ENCODE assay signal across 9 mouse cellular contexts in the genomic region with DNA sequence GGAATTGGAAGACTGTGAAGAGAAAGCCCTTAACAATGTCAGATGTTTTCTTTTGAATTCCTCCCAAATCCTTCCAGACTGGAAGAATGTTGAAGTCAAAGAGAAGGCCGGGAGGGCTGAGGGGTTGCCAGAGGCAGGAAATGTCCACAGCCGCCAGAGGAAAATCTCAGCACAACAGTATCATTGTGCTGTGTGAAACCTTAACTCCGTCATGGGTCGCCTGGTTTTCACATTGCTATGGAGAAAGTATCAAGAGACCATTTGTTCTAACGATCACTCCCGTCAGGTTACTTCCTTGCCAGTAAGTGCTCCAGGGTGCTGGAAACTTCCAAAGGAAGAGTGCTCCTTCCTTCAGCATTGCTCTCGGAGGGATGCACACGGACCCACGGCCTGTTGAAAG.
DNase-seq lines count a peak whose midpoint lies in the region; ATAC-seq and TF ChIP-seq lines count a peak whose summit lies in the region.
"Had no signal": no experiment of that assay in that cellular context is flagged by ENCODE, and none has a peak within 500 bp of the region (broad histone marks: within the 10 kb centered on the region; RNA-seq: fewer than 3 reads in every experiment).

No protein-coding gene starts in this region.

- no peak overlapping the region for H3K9ac ChIP-seq in limb, embryonic 14.5 days (ENCODE audit: low read depth, low read length, severe bottlenecking)
- H3K9ac ChIP-seq in intestine, postnatal 0 days (ENCODE audit: low read depth, low read length) = no peak overlapping the region

- H3K27ac ChIP-seq in forebrain, embryonic 10.5 days = peak overlapping the region; percentile 69
- H3K27ac ChIP-seq in limb, embryonic 14.5 days (replicated peaks; ENCODE audit: low read depth, low read length) = peak overlapping the region; percentile 70
- no peak overlapping the region for H3K27ac ChIP-seq in intestine, postnatal 0 days (ENCODE audit: low read depth, low read length)
- H3K27ac ChIP-seq: macrophage had no signal

- peak; percentile 89 for ATAC-seq in limb, embryonic 14.5 days (ENCODE audit: low FRiP score, low read depth)
- no peak for ATAC-seq in intestine, postnatal 0 days

- intact Hi-C loops in heart, postnatal 14 days (cut with DNase I) = loop anchor here (2.0 to 5.0 kb wide), 3 partner anchors 44 to 1166 kb away; no protein-coding TSS in a partner anchor
- intact Hi-C loops in left cerebral cortex, postnatal 36 days (cut with DNase I) = loop anchor here (2.0 kb wide), 1 partner anchor 1160 kb away; no protein-coding TSS in a partner anchor

- H3K36me3 ChIP-seq in forebrain, embryonic 10.5 days (replicated peaks) = no peaks in the 10 kb centered on the region
- no peaks in the 10 kb centered on the region for H3K36me3 ChIP-seq in limb, embryonic 14.5 days (ENCODE audit: control insufficient read depth, insufficient read depth, low read length)
- H3K36me3 ChIP-seq in intestine, postnatal 0 days (ENCODE audit: control insufficient read depth, insufficient read depth) = no peaks in the 10 kb centered on the region

- H3K27me3 ChIP-seq in forebrain, embryonic 10.5 days (ENCODE audit: poor library complexity, severe bottlenecking) = no peaks in the 10 kb centered on the region
- H3K27me3 ChIP-seq in limb, embryonic 14.5 days (ENCODE audit: control insufficient read depth, insufficient read depth, low read length) = no peaks in the 10 kb centered on the region
- H3K27me3 ChIP-seq in intestine, postnatal 0 days (replicated peaks; ENCODE audit: control insufficient read depth, insufficient read depth, low read length) = no peaks in the 10 kb centered on the region

- H3K9me3 ChIP-seq in forebrain, embryonic 10.5 days = no peaks in the 10 kb centered on the region
- H3K9me3 ChIP-seq in limb, embryonic 14.5 days (ENCODE audit: control insufficient read depth, low read length) = no peaks in the 10 kb centered on the region
- no peaks in the 10 kb centered on the region for H3K9me3 ChIP-seq in intestine, postnatal 0 days (ENCODE audit: control insufficient read depth)

- H3K4me2 ChIP-seq in limb, embryonic 14.5 days (replicated peaks; ENCODE audit: low read depth, low read length, severe bottlenecking) = peak overlapping the region; percentile 8; the same call in 1 of the 2 replicates
- no peak overlapping the region for H3K4me2 ChIP-seq in intestine, postnatal 0 days (replicated peaks; ENCODE audit: low read depth)

- no peak overlapping the region for H3K4me3 ChIP-seq in forebrain, embryonic 10.5 days
- no peak overlapping the region for H3K4me3 ChIP-seq in limb, embryonic 14.5 days (replicated peaks; ENCODE audit: low read length)
- H3K4me3 ChIP-seq in intestine, postnatal 0 days (ENCODE audit: low read depth, low read length) = no peak overlapping the region

- H3K4me1 ChIP-seq in forebrain, embryonic 10.5 days = peaks cover 39% of the 10 kb centered on the region
- H3K4me1 ChIP-seq in limb, embryonic 14.5 days (ENCODE audit: control insufficient read depth, insufficient read depth, low read length) = 0 out of 2 replicates have a peak, but pooled peaks cover 10% of the 10 kb centered on the region
- H3K4me1 ChIP-seq in intestine, postnatal 0 days (replicated peaks; ENCODE audit: control insufficient read depth, insufficient read depth, low read length) = no peaks in the 10 kb centered on the region

- peak; percentile 11 for DNase-seq in R1 (ENCODE audit: low read depth, low spot score)
- peak; percentile 36 for DNase-seq in forebrain, embryonic 10.5 days (ENCODE audit: extremely low spot score, low spot score)
- peak; percentile 13 to 24 for DNase-seq in heart, postnatal 14 days
- peak; percentile 86 for DNase-seq in limb, embryonic 14.5 days (ENCODE audit: low spot score)
- DNase-seq in cerebellum, postnatal 25 days = no peak
- DNase-seq in left cerebral cortex, postnatal 36 days (ENCODE audit: low spot score in 2 of 2) = no peak
- no peak for DNase-seq in thymus, postnatal 14 days

- no peak for TF ChIP-seq CTCF in intestine, postnatal 0 days (IDR thresholded peaks at IDR 0.05; ENCODE audit: low read depth)

- TF ChIP-seq POLR2A in limb, embryonic 14.5 days (IDR thresholded peaks at IDR 0.05; ENCODE audit: borderline replicate concordance, extremely low read depth, insufficient read depth, insufficient read length) = no peak

- WGBS in forebrain, embryonic 10.5 days = 19% methylated on average over 9 of the region's 9 CpGs
- 13% methylated on average over 9 of the region's 9 CpGs for WGBS in limb, embryonic 14.5 days
- 39% methylated on average over 9 of the region's 9 CpGs for WGBS in intestine, postnatal 0 days

Comparison
In these comparisons a context has a peak if more than half of its experiments do, and no peak if none do; other contexts are left out.
1. DNase-seq: peak in R1 (single experiment), forebrain, embryonic 10.5 days (single experiment), heart, postnatal 14 days (2 of 2) and limb, embryonic 14.5 days (single experiment); none in cerebellum, postnatal 25 days (0 of 2), left cerebral cortex, postnatal 36 days (0 of 2) and thymus, postnatal 14 days (single experiment).